Mouse (Mus musculus) cerebellum, postnatal 36 days (tissue): ENCODE measurements at regions not wholly inside any gene's neighbourhood (a gene's known extent, or its start where the extent isn't known, plus 50 kb on each side); places are given as distances from the start of the nearest gene placed in this dataset.
A peak's percentile ranks its signal among the peaks of the same experiment; 100 is the strongest.
"Not testable (repeated sequence)": the region's sequence is repeated elsewhere in the genome, so short reads cannot be mapped to it uniquely, and the experiment has no call there.

Experiments
- DNase-seq, 2 experiments: peaks; one replicate each; pipeline ENCODE4 v3.0.0; 2021 to 2022; ENCODE audit warnings: mixed read lengths in 2 of 2

GRCm38 (mm10) chr10:10116442-10116841 lies 215.6 kb upstream of the Stxbp5 start:
- DNase-seq = peak in 1 of 2 experiments; percentile 38

GRCm38 (mm10) chr10:10113256-10113655 lies 212.4 kb upstream of the Stxbp5 start:
- no peak for DNase-seq

GRCm38 (mm10) chr10:10111055-10111454 lies 210.2 kb upstream of the Stxbp5 start:
- no peak for DNase-seq

GRCm38 (mm10) chr10:10109867-10110266 lies 209.0 kb upstream of the Stxbp5 start:
- no peak for DNase-seq

GRCm38 (mm10) chr10:10107123-10107525 lies 206.2 kb upstream of the Stxbp5 start:
- DNase-seq = peak in 1 of 2 experiments; percentile 27

GRCm38 (mm10) chr10:10106646-10107045 lies 205.8 kb upstream of the Stxbp5 start:
- DNase-seq = no peak

GRCm38 (mm10) chr10:10101641-10102040 lies 200.8 kb upstream of the Stxbp5 start:
- DNase-seq = no peak

GRCm38 (mm10) chr10:10098521-10098920 lies 197.6 kb upstream of the Stxbp5 start:
- no peak for DNase-seq

GRCm38 (mm10) chr10:10094113-10094512 lies 193.2 kb upstream of the Stxbp5 start:
- no peak for DNase-seq

- peak; percentile 70 to 72 for DNase-seq
Observed at GRCm38 (mm10) chr10:10093713-10094112, 192.8 kb upstream of the Stxbp5 start.

GRCm38 (mm10) chr10:10085934-10086333 lies 185.1 kb upstream of the Stxbp5 start:
- no peak for DNase-seq

- no peak for DNase-seq
Observed at GRCm38 (mm10) chr10:10070146-10070545, 169.3 kb upstream of the Stxbp5 start.

- not testable (repeated sequence) for DNase-seq
Observed at GRCm38 (mm10) chr10:10069704-10070103, 168.8 kb upstream of the Stxbp5 start.

- no peak for DNase-seq
Observed at GRCm38 (mm10) chr10:10046753-10047152, 145.9 kb upstream of the Stxbp5 start.

GRCm38 (mm10) chr10:10046318-10046717 lies 145.4 kb upstream of the Stxbp5 start:
- no peak for DNase-seq

- no peak for DNase-seq
Observed at GRCm38 (mm10) chr10:10009244-10009643, 108.4 kb upstream of the Stxbp5 start.

- no peak for DNase-seq
Observed at GRCm38 (mm10) chr10:9998621-9999020, 97.7 kb upstream of the Stxbp5 start.

GRCm38 (mm10) chr10:9996211-9996610 lies 95.3 kb upstream of the Stxbp5 start:
- no peak for DNase-seq

GRCm38 (mm10) chr10:9992798-9993197 lies 91.9 kb upstream of the Stxbp5 start:
- no peak for DNase-seq

GRCm38 (mm10) chr10:9985407-9985806 lies 84.5 kb upstream of the Stxbp5 start:
- DNase-seq = no peak

- DNase-seq = no peak
Observed at GRCm38 (mm10) chr10:9976424-9976823, 75.5 kb upstream of the Stxbp5 start.
